Mouse (Mus musculus) liver, embryonic 12.5 days (tissue): ENCODE results near the gene Gcc2. TPM values are rescaled to one million over a fixed set of nuclear protein-coding genes. Genes with fewer than 3 reads are reported as not detected.

Experiments
- ATAC-seq: fragments of 200-750 bp; cut with Nextera tagmentation; 2 replicates; pipeline ENCODE4 v1.8.0; 2017; ENCODE audit warnings: moderate number of reproducible peaks, mild to moderate bottlenecking, moderate library complexity
- H3K27ac ChIP-seq: fragments of 300-500 bp; sonication (generic); 2 replicates; pipeline ENCODE4 v1.5.1; 2016; ENCODE audit warnings: mild to moderate bottlenecking
- H3K27me3 ChIP-seq: fragments of 300-500 bp; sonication (generic); replicated peaks from 2 replicates; pipeline ENCODE4 v1.6.1; 2016; ENCODE audit warnings: mild to moderate bottlenecking, moderate library complexity
- H3K36me3 ChIP-seq: fragments of 300-500 bp; sonication (generic); 2 replicates; pipeline ENCODE4 v1.6.1; 2016; ENCODE audit warnings: mild to moderate bottlenecking, moderate library complexity
- H3K4me1 ChIP-seq: fragments of 300-500 bp; sonication (generic); 2 replicates; pipeline ENCODE4 v1.6.1; 2016
- H3K4me2 ChIP-seq: fragments of 300-500 bp; sonication (generic); 2 replicates; pipeline ENCODE4 v1.6.1; 2016; ENCODE audit warnings: mild to moderate bottlenecking, moderate library complexity
- H3K4me3 ChIP-seq: fragments of 300-500 bp; sonication (generic); 2 replicates; pipeline ENCODE4 v1.5.1; 2016; ENCODE audit warnings: mild to moderate bottlenecking, moderate library complexity
- H3K9ac ChIP-seq: fragments of 300-500 bp; sonication (generic); 2 replicates; pipeline ENCODE4 v1.6.1; 2016; ENCODE audit warnings: mild to moderate bottlenecking, moderate library complexity
- H3K9me3 ChIP-seq: fragments of 300-500 bp; sonication (generic); replicated peaks from 2 replicates; pipeline ENCODE4 v1.6.1; 2016; ENCODE audit warnings: mild to moderate bottlenecking, moderate library complexity
- WGBS: fragments of 180-500 bp; shearing (Covaris S2); methylation state at CpG from one replicate; pipeline ENCODE4 v1.1.7; 2016; ENCODE audit not compliant: insufficient replicate concordance; 5-methylcytosine and 5-hydroxymethylcytosine counted together
- polyA plus RNA-seq: library from polyadenylated mRNA; unstranded; fragments of >200 nt; fragmentation: Nextera tagmentation; extraction: Ambion mirVana; gene quantifications from 2 replicates; pipeline ENCODE4 v1.2.1, GENCODE M21; 2016

Gcc2 gene
- 30.2 and 33.6 TPM in 2 replicates for polyA plus RNA-seq

GRCm38 (mm10) chr10:58255213-58255892 lies at the start of gene Gcc2:
Gene Gcc2, plus strand, starts transcription at chr10:58255497.
- Histone ChIP-seq H3K4me2 (peak within 1 kb of the TSS; percentile 82), H3K27ac (peak within 1 kb of the TSS; percentile 72), H3K27me3 (no peaks in the 10 kb centered on the region), H3K4me1 (peaks cover 18% of the 10 kb centered on the region), H3K36me3 (peaks cover 22% of the 10 kb centered on the region), H3K9ac (peak within 1 kb of the TSS; percentile 85), H3K4me3 (peak within 1 kb of the TSS; percentile 88), H3K9me3 (no peaks in the 10 kb centered on the region)
- WGBS = under 1% methylated on average over 57 of the region's 58 CpGs
- peak; percentile 99 for ATAC-seq

DNA sequence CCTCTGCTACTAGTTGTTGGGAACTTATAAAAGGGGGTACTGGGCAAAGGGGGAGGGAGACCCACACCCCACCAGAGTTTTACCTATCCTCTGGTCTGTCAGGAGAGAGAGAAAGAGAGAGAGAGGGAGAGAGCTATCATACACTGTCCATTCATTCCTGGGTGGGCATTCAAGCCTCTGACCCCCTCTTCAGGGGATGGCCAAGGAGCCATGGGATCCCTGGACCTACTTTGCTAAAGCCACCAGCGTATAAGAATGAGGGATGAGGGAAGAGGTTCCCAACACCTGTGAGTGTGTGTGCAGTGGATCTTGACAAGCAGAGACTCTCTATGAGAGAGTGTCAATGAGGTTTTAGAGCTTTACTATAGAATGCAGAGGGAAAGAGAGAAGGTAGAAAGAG lies 49.3 kb upstream of the Gcc2 start:
- H3K9me3 ChIP-seq = no peaks in the 10 kb centered on the region; the same call in 1 of the 2 replicates
- no peaks in the 10 kb centered on the region for H3K4me1 ChIP-seq
- no peaks in the 10 kb centered on the region for H3K27me3 ChIP-seq
- WGBS = 22% methylated on average over 1 of the region's 1 CpGs
- no peak overlapping the region for H3K9ac ChIP-seq
- H3K4me3 ChIP-seq = no peak overlapping the region
- no peaks in the 10 kb centered on the region for H3K36me3 ChIP-seq
- H3K4me2 ChIP-seq = no peak overlapping the region
- 0 out of 2 replicates have a peak, but pooled peaks have one; percentile 24 for ATAC-seq
- no peak overlapping the region for H3K27ac ChIP-seq

- no peaks in the 10 kb centered on the region for H3K27me3 ChIP-seq
- no peaks in the 10 kb centered on the region for H3K36me3 ChIP-seq
- H3K4me3 ChIP-seq = no peak overlapping the region
- no peaks in the 10 kb centered on the region; the same call in 1 of the 2 replicates for H3K9me3 ChIP-seq
- no peak overlapping the region for H3K4me2 ChIP-seq
- WGBS = 63% methylated on average over 4 of the region's 4 CpGs
- ATAC-seq = no peak
- H3K4me1 ChIP-seq = no peaks in the 10 kb centered on the region
- no peak overlapping the region for H3K27ac ChIP-seq
- H3K9ac ChIP-seq = no peak overlapping the region
Measured at GRCm38 (mm10) chr10:58206639-58207404, 48.5 kb upstream of the Gcc2 start.

DNA sequence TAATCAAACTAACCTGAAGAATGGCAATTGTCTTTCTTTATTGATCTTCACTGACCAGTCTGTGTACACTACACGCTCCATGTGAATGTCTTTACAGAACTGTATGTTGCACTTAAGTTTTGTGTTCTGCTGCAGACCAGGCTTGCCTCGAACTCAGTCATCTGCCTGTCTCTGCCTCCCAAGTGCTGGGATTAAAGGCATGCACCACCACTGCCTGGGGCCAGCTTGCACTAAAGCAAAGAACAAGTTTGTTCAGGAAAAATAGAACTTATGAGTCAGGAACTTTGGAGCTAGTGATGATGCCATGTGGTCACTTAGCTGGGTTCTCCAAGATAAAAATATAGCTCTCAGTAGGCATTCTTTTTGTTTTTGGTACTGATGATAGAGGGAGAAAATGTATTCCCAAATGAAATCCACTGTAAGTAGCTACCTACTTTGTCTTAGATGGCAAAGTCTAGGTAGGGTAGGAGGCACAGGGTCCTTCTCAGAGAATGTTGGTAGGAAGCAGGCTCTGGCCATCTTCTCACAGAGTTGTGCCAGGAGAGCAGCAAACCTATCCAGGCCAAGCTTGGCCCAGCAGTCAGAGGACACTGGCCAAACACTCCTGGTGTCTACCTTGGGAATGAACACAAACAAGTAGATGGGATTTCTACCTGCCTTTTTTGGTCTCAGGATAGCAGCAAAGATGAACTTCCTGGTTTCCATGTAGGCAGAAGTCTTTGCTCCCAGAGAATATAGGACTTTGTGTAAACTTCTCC lies 45.4 kb upstream of the Gcc2 start:
- Histone ChIP-seq H3K9ac (no peak overlapping the region), H3K36me3 (no peaks in the 10 kb centered on the region), H3K27me3 (no peaks in the 10 kb centered on the region), H3K4me1 (no peaks in the 10 kb centered on the region), H3K27ac (no peak overlapping the region), H3K4me3 (no peak overlapping the region), H3K9me3 (peaks cover 3% of the 10 kb centered on the region; the same call in 1 of the 2 replicates), H3K4me2 (no peak overlapping the region)
- no peak for ATAC-seq
- WGBS = 47% methylated on average over 2 of the region's 2 CpGs

GRCm38 (mm10) chr10:58210514-58210913 lies 44.8 kb upstream of the Gcc2 start:
- H3K27me3 ChIP-seq = no peaks in the 10 kb centered on the region
- no peak overlapping the region for H3K9ac ChIP-seq
- 32% methylated on average over 1 of the region's 1 CpGs for WGBS
- H3K4me3 ChIP-seq = no peak overlapping the region
- H3K36me3 ChIP-seq = no peaks in the 10 kb centered on the region
- no peaks in the 10 kb centered on the region for H3K4me1 ChIP-seq
- ATAC-seq = no peak
- no peak overlapping the region for H3K4me2 ChIP-seq
- peaks cover 3% of the 10 kb centered on the region; the same call in 1 of the 2 replicates for H3K9me3 ChIP-seq
- H3K27ac ChIP-seq = no peak overlapping the region

- Histone ChIP-seq H3K9me3 (0 out of 2 replicates have a peak, but pooled peaks cover 3% of the 10 kb centered on the region), H3K4me3 (no peak overlapping the region), H3K4me1 (no peaks in the 10 kb centered on the region), H3K27me3 (no peaks in the 10 kb centered on the region), H3K9ac (no peak overlapping the region), H3K4me2 (no peak overlapping the region), H3K27ac (no peak overlapping the region), H3K36me3 (no peaks in the 10 kb centered on the region)
- no peak for ATAC-seq
- WGBS = 74% methylated on average over 2 of the region's 2 CpGs
Measured at GRCm38 (mm10) chr10:58211213-58211612, 44.1 kb upstream of the Gcc2 start.

DNA sequence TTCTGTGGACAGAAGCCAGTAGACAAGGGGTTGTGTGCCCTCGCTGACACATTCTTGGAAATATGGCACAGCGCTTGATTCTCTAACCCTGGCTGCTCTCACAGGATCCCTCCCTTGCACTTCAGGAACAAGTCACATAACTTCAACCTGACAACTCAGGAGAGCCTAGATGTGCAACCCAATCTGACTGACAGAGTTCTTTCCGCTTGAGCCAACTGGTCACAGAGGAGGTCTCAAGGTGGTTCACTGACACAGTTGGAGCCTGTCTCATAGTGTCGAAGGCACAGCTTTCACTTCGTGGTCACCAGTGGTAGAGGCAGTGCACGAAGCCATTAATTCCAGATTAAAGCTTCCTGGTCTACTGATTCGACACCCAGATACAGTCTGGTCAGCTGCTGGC lies 43.1 kb upstream of the Gcc2 start:
- Histone ChIP-seq H3K9ac (no peak overlapping the region), H3K4me1 (no peaks in the 10 kb centered on the region), H3K27ac (no peak overlapping the region), H3K36me3 (no peaks in the 10 kb centered on the region), H3K27me3 (no peaks in the 10 kb centered on the region), H3K4me2 (no peak overlapping the region), H3K9me3 (0 out of 2 replicates have a peak, but pooled peaks cover 3% of the 10 kb centered on the region), H3K4me3 (no peak overlapping the region)
- no peak; the same call in 1 of the 2 replicates for ATAC-seq
- 56% methylated on average over 7 of the region's 7 CpGs for WGBS

- Histone ChIP-seq H3K36me3 (no peaks in the 10 kb centered on the region), H3K4me3 (no peak overlapping the region), H3K9me3 (0 out of 2 replicates have a peak, but pooled peaks cover 3% of the 10 kb centered on the region), H3K27me3 (no peaks in the 10 kb centered on the region), H3K9ac (no peak overlapping the region), H3K27ac (no peak overlapping the region), H3K4me1 (no peaks in the 10 kb centered on the region), H3K4me2 (no peak overlapping the region)
- no peak for ATAC-seq
Measured at GRCm38 (mm10) chr10:58214497-58214896, 40.8 kb upstream of the Gcc2 start.

GRCm38 (mm10) chr10:58214934-58215333 lies 40.4 kb upstream of the Gcc2 start:
- H3K4me1 ChIP-seq = no peaks in the 10 kb centered on the region
- no peaks in the 10 kb centered on the region for H3K27me3 ChIP-seq
- no peaks in the 10 kb centered on the region for H3K36me3 ChIP-seq
- H3K9me3 ChIP-seq = 0 out of 2 replicates have a peak, but pooled peaks cover 3% of the 10 kb centered on the region
- WGBS = 53% methylated on average over 5 of the region's 5 CpGs
- no peak overlapping the region for H3K4me2 ChIP-seq
- ATAC-seq = no peak
- no peak overlapping the region for H3K9ac ChIP-seq
- H3K27ac ChIP-seq = no peak overlapping the region
- H3K4me3 ChIP-seq = no peak overlapping the region

DNA sequence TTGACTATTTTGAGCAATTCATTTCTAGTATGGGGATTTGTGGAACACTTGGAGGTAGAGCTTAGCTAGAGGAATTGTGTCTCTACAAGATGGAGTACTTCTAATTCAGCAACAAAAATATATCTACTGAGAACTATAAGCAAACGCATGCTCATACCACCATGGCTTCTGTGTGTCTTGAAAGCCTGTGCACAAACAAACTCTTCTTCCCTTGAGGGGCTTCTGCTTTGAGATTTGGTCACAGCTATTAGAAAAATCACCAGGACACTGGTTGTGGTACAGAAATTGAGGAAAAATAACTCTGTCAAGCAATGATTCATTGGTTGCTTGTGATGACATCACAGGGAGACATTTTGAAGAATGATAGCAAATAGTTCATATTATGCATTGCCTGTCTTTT lies 39.9 kb upstream of the Gcc2 start:
- no peaks in the 10 kb centered on the region for H3K4me1 ChIP-seq
- H3K27me3 ChIP-seq = no peaks in the 10 kb centered on the region
- no peaks in the 10 kb centered on the region for H3K36me3 ChIP-seq
- H3K4me2 ChIP-seq = no peak overlapping the region
- H3K27ac ChIP-seq = no peak overlapping the region
- H3K4me3 ChIP-seq = no peak overlapping the region
- no peak for ATAC-seq
- no peak overlapping the region for H3K9ac ChIP-seq
- WGBS = 67% methylated on average over 1 of the region's 1 CpGs
- H3K9me3 ChIP-seq = 0 out of 2 replicates have a peak, but pooled peaks cover 3% of the 10 kb centered on the region

- no peak overlapping the region for H3K4me3 ChIP-seq
- no peak overlapping the region for H3K4me2 ChIP-seq
- H3K9me3 ChIP-seq = 0 out of 2 replicates have a peak, but pooled peaks cover 6% of the 10 kb centered on the region
- H3K4me1 ChIP-seq = no peaks in the 10 kb centered on the region
- no peak overlapping the region for H3K9ac ChIP-seq
- H3K36me3 ChIP-seq = no peaks in the 10 kb centered on the region
- no peaks in the 10 kb centered on the region for H3K27me3 ChIP-seq
- H3K27ac ChIP-seq = no peak overlapping the region
- 56% methylated on average over 3 of the region's 3 CpGs for WGBS
- ATAC-seq = no peak
Measured at GRCm38 (mm10) chr10:58217366-58217765, 37.9 kb upstream of the Gcc2 start.

DNA sequence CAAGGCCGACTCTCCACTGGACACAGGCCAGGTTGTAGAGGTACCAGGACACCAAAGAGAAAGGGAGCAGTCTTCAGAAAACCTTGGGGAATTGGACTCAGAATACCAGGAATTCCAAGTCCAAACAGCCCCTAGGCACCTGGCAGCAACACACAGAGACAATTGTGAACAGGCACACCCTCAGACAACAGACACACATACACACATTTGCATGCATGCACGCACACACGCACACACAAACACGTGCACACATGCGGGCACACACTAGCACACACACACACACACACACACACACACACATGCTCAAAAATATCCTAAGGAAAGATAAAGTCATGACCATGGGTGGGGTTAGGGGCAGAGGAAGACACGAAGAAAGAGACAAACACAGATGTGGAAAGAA lies 34.6 kb upstream of the Gcc2 start:
- Histone ChIP-seq H3K27ac (no peak overlapping the region), H3K9ac (no peak overlapping the region), H3K4me2 (no peak overlapping the region), H3K27me3 (no peaks in the 10 kb centered on the region), H3K4me3 (no peak overlapping the region), H3K9me3 (0 out of 2 replicates have a peak, but pooled peaks cover 3% of the 10 kb centered on the region), H3K4me1 (no peaks in the 10 kb centered on the region), H3K36me3 (no peaks in the 10 kb centered on the region)
- no peak for ATAC-seq
- WGBS = 68% methylated on average over 6 of the region's 6 CpGs
